Mouse (Mus musculus): ENCODE results near the gene Smim6.

Smim6 gene

DNA sequence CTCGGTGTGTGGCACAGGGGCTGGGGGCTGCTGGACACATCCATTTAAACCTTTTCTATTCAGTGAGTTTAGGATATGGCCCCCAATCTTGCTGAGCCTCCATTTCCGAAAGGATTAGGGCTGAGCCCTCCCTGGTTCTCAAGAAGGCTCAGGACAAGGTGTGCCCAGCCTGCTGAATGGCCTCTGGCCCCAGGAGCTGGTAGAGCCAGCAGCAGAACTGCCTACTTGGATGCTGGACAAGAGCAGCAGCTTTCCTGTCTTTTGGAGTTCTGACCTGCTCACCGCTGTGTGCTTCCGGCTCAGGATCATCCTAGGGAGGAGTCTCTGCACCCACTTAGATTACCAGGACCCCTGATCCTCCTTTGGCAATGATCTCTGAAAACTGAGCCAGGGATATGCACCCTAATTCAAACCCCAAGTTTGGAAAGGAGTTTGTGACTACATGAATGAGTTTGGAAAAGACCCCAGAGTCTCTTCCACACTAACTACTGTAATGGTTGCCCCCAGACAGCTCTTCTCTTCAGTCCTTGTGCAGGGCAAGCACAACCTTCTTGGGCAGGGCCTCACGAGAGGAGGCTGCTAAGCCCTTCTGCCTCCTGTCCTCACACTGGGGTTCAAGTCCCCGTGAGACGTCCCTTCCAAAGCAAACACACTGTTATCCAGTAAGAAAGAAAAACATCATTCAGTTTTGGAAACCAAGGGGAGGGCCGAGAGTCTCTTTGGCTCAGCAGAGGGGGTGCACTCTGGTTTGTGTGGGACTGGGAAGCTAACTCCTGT, 11.1 kb upstream of the Smim6 start:
- DNase-seq (ENCODE audit: low spot score), result no peak

- DNase-seq (ENCODE audit: low spot score), result no peak
Observed at GRCm38 (mm10) chr11:115901338-115902161, 10.3 kb upstream of the Smim6 start.

DNA sequence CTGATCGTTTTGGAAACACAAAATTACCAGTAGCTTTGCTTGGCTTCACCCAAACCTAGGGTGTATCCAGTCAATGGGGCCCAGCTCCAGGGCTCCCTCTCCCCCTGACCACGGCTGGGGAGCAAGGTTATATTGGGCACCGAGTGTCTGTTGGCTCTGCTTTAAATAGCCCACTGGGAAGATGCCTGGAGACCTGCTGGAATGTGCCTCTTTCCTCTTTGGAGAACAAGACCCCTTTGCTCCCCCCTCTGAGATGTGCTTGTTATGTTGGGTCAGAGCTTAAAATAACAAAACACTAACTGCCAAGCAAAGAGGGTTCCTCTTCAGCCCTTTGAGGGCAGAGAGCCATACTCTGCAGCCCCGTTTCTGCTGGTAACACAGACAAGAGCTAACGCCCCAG, 9.6 kb upstream of the Smim6 start:
- DNase-seq (ENCODE audit: low spot score), result no peak

GRCm38 (mm10) chr11:115902831-115903230, 9.0 kb upstream of the Smim6 start:
- DNase-seq (ENCODE audit: low spot score), result no peak

GRCm38 (mm10) chr11:115903384-115904230, 8.2 kb upstream of the Smim6 start:
- DNase-seq (ENCODE audit: low spot score), result no peak

DNA sequence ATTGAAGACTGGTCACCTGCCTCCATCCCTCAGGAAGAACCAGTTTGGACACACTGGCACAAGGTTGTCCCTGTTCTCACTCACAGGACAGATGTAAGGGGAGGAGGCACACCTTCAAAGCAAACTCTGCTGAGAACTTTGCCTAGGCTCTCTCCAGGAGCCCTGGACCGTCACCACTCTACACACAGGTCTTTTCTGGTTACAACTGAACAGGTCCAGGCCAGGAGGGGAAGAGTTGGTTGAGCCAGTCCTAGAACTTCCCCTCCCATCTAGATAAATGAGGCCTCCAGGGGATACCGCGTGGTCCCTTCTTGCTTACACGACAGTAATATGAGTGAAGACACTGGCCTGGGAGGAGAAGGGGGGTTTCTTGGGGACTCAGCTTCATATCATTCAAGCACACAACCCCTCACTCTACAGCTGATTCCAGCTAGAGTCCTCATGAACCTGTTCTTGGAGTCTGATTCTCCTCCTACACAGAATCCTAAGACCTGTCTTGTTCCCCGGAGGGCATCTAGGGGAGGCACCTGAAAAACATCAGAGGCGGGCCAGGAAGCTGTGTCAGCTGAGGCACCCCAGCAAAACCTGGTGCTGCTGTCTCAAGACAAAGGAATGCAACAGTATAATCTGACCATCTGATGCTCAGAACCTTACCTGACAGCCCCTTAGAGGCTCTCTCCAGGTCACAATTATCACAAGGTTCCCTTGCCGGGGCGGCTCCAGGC, 7.4 kb upstream of the Smim6 start:
- no peak for DNase-seq (ENCODE audit: low spot score)

DNA sequence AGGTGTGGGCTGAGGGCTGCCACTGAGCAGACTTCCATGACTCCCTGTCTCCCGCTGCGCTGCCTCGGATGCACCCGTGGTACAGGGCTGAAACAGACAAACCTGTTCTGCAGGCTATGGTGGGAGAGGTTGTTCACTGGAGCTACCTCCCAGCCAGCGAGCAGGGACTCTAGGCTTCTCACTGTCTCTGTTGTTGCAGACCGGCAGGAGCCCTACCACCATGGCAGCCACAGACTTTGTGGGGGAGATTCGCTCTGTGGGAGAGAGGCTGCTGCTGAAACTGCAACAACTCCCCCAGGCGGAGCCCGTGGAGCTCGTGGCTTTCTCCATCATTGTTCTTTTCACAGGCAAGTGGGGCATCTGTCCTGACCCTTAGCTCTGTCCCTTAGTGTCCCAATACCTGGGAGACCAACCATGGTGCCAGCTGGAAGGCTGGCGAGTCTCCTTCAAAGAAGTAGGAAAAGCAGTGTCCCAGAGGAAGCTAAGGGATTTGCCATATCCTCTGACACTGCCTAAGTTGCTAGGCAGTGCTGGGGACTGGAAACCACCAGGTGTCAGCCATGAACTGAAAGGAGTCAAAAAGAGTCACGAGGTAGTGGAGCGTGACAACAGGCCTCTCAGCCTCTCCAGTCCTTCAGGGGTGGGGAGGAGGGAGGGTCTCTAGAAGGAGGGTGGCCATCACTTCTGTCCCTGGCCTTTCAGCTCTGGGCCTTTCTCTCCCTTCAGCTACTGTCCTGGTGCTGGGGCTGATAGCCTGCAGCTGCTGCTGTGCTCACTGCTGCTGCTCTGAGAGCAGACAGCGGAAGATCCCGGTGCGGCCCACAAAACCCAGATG, 6.6 kb upstream of the Smim6 start:
- no peak for DNase-seq (ENCODE audit: low spot score)

GRCm38 (mm10) chr11:115906116-115906515, 5.7 kb upstream of the Smim6 start:
- no peak for DNase-seq (ENCODE audit: low spot score)

GRCm38 (mm10) chr11:115906521-115906920, 5.3 kb upstream of the Smim6 start:
- no peak for DNase-seq (ENCODE audit: low spot score)

DNA sequence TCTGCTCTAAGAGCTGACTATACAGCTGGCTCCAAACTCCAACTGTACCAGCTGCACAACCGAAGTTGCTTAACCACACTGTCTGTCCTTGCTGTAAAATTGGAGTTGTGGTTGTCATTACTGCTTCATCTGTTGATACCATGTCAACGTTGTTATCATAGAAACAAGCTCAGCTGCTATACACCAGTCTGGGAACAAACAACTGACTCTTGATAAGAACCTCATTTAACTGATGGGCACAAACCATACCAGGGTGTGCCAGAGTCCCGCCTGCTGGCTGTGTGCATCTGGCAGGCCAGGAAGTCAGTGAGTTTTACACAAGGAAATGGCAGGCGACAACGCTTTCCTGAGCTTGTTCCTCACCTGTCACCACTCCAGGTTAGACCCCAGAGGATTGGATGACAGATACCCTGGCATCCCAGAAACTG, 669 bp upstream of the Smim6 start:
- no peak for DNase-seq (ENCODE audit: low spot score)

- no peak for DNase-seq (ENCODE audit: low spot score)
Observed at GRCm38 (mm10) chr11:115916579-115916978, 4.8 kb downstream of the Smim6 start.

GRCm38 (mm10) chr11:115918637-115919036, 6.8 kb downstream of the Smim6 start:
- DNase-seq (ENCODE audit: low spot score), result no peak

DNA sequence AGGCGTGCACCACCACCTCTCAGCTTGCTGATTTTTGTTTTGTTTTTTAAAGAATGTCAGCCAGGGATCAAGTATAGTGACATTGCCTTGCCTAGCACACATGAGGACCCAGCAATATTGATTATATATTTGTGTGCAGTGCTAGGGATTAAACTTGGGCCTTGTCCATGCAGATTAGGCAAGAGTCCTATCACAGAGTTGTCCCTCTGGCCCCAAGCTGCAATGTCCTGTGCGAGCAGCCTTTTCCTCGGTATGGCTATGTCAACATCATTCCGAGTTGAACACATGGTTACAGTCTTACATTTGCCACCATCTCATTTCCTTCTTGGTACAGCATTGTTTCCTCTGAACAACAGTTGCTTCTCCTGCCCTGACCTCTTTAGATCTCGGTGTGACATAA, 7.3 kb downstream of the Smim6 start:
- no peak for DNase-seq (ENCODE audit: low spot score)

DNA sequence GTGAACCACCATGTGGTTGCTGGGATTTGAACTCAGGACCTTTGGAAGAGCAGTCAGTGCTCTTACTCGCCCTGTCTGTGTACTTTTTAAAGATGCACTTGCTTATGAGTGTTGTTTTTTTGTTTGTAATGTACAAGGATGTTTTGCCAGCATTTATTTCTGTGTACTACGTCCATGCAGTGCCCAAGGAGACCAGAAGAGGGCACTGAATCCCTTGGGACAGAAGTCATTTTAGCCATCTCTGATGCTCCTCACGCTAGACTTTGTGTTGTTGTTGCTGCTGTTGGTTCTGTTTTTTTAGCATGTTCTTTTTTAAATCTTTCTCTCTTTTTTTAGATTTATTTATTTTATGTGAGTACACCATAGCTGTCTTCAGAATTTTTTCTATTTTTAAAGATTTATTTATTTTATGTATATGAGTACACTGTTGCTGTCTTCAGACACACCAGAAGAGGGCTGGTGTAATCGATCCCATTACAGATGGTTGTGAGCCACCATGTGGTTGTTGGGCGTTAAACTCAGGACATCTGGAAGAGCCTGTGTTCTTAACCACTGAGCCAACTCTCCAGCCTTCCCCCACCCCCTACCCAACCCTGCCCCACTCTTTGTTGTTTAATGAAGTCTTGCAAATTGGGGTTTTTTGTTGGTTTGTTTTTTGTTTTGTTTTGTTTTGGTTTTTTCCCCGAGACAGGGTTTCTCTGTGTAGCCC, 8.4 kb downstream of the Smim6 start:
- peak; percentile 76 for DNase-seq (ENCODE audit: low spot score)

GRCm38 (mm10) chr11:115921986-115922385, 10.2 kb downstream of the Smim6 start:
- no peak for DNase-seq (ENCODE audit: low spot score)

DNA sequence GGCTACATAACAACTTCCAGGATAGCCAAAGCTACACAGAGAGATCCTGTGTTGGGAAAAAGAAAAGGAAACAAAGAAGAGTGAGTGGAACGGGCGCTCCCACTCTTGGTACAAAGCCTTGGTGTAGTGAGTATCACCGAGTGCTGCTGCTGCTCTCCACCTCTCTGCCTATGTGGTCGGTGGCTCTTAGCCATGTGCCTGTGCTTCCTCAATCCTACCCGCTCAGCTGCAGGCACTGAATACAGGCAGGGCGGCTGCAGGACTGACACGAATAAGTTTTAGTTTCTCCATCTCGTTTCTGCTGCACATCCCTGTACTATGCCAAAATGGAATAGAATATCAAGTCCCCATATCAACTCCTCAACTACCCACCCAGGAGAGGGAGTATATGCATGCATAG, 17.2 kb downstream of the Smim6 start:
- no peak for DNase-seq (ENCODE audit: low spot score)

DNA sequence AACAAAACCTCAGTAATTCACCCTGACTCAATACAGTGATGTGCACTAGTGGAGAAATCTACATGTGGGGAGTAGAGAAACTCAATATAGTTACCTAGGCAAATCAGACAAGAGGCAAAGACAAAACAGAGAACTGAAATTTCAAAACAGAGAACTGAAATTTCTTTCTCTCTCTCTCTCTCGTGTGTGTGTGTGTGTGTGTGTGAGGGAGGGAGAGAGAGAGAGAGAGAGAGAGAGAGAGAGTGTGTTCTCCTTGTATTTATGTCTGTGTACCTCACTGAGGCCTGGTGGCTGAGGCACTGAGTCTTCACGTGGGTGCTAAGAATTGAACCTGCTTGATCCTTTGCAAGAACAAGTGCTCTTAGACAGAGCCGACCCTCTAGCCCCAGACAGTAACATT, 18.0 kb downstream of the Smim6 start:
- no peak for DNase-seq (ENCODE audit: low spot score)

GRCm38 (mm10) chr11:115931235-115931634, 19.4 kb downstream of the Smim6 start:
- no peak for DNase-seq (ENCODE audit: low spot score)

DNA sequence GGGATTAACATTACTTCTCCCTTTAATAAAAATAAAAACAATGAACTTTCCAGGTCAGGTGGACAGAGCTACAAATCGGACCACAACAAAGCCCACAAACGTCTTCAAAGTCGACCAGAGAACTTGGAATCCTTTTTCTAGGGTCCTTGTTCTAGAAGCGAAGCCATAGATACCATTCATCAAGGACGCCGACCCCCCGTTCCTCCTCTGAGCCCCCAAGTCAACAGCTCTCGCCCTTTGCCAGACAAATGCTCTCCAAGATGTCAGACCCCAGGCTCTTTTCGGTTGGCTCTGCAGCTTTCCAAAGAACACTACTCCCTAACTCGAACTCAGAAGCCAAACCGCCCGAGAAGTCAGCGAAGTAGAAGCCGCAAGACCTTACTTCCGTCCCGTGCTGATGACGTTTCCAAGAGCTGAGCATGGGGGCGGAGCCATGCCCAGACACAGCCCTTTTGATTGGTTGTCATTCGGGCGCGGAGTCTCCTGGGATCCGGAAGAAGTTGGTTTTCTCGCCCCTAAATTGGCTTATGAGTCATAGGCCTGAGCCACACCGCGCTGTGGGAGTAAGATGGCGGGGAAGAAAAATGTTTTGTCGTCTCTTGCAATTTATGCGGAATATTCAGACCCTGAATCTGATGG, 21.4 kb downstream of the Smim6 start, which contains the start of the genes Sap30bp and Recql5:
Sap30bp (plus strand) TSS at position 175 of the 639 bp plus-strand sequence.
Recql5 (minus strand) TSS at position 370 of the 639 bp plus-strand sequence.
- DNase-seq (ENCODE audit: low spot score), result peak; percentile 100

DNA sequence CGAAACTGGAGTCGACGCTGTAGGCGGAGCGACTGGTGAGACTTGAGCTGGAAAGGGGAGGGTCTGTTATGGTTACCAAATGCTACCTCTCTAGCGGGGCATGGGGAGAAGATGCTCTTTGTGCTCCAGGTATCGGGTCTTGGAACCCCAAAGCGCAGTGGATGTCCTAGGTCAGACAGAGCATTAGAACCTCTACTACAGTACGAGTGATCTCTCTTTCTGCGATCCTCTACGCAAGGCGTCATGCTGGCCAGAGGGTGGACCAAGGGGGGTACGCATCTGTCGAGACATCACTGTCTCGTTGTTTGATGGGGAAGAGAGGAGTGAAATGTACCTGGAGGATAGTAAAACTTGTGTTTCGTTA, 21.9 kb downstream of the Smim6 start:
- DNase-seq (ENCODE audit: low spot score), result no peak
